Mouse (Mus musculus) kidney, embryonic 14.5 days (tissue): Measurements from ENCODE around the gene Lmln. TPM values are rescaled to one million over a fixed set of nuclear protein-coding genes. Genes with fewer than 3 reads are reported as not detected.
"Not testable (repeated sequence)": the region's sequence is repeated elsewhere in the genome, so short reads cannot be mapped to it uniquely, and the experiment has no call there.

Experiments used
- ATAC-seq: fragments of 200-750 bp; cut with Nextera tagmentation; 2 replicates; pipeline ENCODE4 v1.8.0; 2017; ENCODE audit warnings: moderate number of reproducible peaks, mild to moderate bottlenecking, moderate TSS enrichment, moderate library complexity; ENCODE audit not compliant: low FRiP score, low TSS enrichment
- H3K27ac ChIP-seq: fragments of 300-500 bp; sonication (generic); 2 replicates; pipeline ENCODE4 v1.5.1; 2014; ENCODE audit warnings: low read depth, mild to moderate bottlenecking, low read length, moderate library complexity, mixed read lengths
- H3K27me3 ChIP-seq: fragments of 300-500 bp; sonication (generic); 2 replicates; pipeline ENCODE4 v1.6.1; 2014; ENCODE audit warnings: mild to moderate bottlenecking, low read length; ENCODE audit not compliant: control insufficient read depth, insufficient read depth
- H3K36me3 ChIP-seq: fragments of 300-500 bp; sonication (generic); 2 replicates; pipeline ENCODE4 v1.6.1; 2014; ENCODE audit warnings: low read length, mixed read lengths; ENCODE audit not compliant: control insufficient read depth, insufficient read depth
- H3K4me1 ChIP-seq: fragments of 300-500 bp; sonication (generic); 2 replicates; pipeline ENCODE4 v1.6.1; 2014; ENCODE audit warnings: low read length, mixed read lengths; ENCODE audit not compliant: control insufficient read depth, insufficient read depth
- H3K4me2 ChIP-seq: fragments of 300-500 bp; sonication (generic); replicated peaks from 2 replicates; pipeline ENCODE4 v1.6.1; 2014; ENCODE audit warnings: low read depth, mild to moderate bottlenecking, low read length
- H3K4me3 ChIP-seq: fragments of 300-500 bp; sonication (generic); 2 replicates; pipeline ENCODE4 v1.5.1; 2014; ENCODE audit warnings: mild to moderate bottlenecking, low read length
- H3K9ac ChIP-seq: fragments of 300-500 bp; sonication (generic); 2 replicates; pipeline ENCODE4 v1.6.1; 2014; ENCODE audit warnings: low read depth, mild to moderate bottlenecking, low read length, moderate library complexity
- H3K9me3 ChIP-seq: fragments of 300-500 bp; sonication (generic); 2 replicates; pipeline ENCODE4 v1.6.1; 2016; ENCODE audit warnings: low read length; ENCODE audit not compliant: control insufficient read depth
- WGBS: fragments of 180-500 bp; shearing (Covaris S2); extraction: QIAGEN DNeasy Blood & Tissue Kit; methylation state at CpG from one replicate; pipeline ENCODE4 v1.1.7; 2014; 5-methylcytosine and 5-hydroxymethylcytosine counted together
- polyA plus RNA-seq: library from polyadenylated mRNA; unstranded; fragments of >200 nt; fragmentation: Nextera tagmentation; extraction: Ambion mirVana; gene quantifications from 2 replicates; pipeline ENCODE4 v1.2.1, GENCODE M21; 2014

The Lmln gene
- polyA plus RNA-seq, 1 experiment from 2014 or later: 5.0 TPM

DNA sequence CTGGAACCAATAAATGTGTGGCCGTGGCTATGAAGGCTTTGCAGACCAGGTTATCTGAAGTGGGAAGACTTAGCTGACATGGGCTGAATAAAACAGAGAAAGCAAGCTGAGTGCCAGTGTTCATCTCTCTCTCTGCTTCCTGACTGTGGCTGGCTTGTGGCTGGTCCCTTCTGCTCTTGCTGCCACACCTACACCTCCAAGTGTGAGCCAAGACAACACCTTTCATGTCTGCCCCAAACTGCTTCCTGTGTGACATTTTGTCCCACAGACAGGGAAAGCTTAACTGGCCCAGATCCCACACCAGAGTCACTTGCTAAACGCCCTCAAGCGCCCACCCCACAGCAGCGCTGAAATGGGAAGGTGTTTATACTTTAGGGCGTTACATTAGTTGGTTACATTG is 9.2 kb upstream of the Lmln start:
- Histone ChIP-seq H3K4me1 (peaks cover 4% of the 10 kb centered on the region), H3K36me3 (peaks cover 4% of the 10 kb centered on the region), H3K4me3 (no peak overlapping the region), H3K27ac (no peak overlapping the region), H3K9ac (no peak overlapping the region), H3K9me3 (no peaks in the 10 kb centered on the region), H3K4me2 (no peak overlapping the region), H3K27me3 (no peaks in the 10 kb centered on the region)
- no peak for ATAC-seq
- WGBS: 67% methylated on average over 5 of the region's 5 CpGs

DNA sequence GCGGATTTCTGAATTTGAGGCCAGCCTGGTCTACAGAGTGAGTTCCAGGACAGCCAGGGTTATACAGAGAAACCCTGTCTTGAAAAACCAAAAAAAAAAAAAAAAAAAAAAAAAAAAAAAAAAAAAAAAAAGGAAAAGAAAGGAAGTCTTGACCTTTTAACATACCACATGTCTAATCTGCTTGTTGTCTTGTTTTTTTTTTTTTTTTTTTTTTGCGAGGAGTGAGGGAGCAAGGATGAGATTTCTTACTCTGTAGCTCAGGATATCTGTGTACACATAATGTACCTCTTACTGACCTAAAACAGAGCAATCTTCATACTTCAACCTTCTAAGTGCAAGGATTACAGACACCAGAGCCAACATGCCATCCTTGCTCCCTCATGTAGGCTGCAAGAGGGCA is 7.4 kb upstream of the Lmln start:
- not testable (repeated sequence) for H3K4me2 ChIP-seq, H3K27me3 ChIP-seq, H3K9ac ChIP-seq, ATAC-seq, H3K9me3 ChIP-seq, H3K4me3 ChIP-seq, H3K27ac ChIP-seq
- 90% methylated on average over 2 of the region's 2 CpGs for WGBS
- Histone ChIP-seq H3K36me3 (peaks cover 22% of the 10 kb centered on the region), H3K4me1 (peaks cover 14% of the 10 kb centered on the region)

DNA sequence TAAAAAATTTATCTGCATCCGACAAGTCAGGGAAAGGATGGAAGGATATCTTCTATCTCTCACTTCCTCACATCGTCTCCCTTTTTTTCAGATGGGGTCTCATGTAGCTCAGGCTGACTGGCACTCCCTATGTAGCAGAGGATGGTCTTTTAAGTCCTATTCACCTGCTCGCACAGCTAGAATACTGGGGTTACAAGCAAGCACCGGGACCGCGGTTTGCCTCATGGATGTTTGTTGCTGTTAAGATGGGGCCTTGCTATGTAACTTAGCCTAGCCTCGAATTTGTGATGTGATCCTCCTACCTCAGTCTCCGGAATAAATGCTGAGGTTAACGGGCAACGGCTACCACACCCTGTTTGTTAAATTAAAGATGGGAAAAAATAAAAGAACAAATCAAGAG is 6.7 kb upstream of the Lmln start:
- H3K9ac ChIP-seq: peak overlapping the region; percentile 91; the same call in 1 of the 2 replicates
- H3K4me3 ChIP-seq: peak overlapping the region; percentile 89
- peaks cover 29% of the 10 kb centered on the region for H3K36me3 ChIP-seq
- WGBS: 26% methylated on average over 10 of the region's 10 CpGs
- no peaks in the 10 kb centered on the region for H3K27me3 ChIP-seq
- no peak overlapping the region for H3K27ac ChIP-seq
- no peaks in the 10 kb centered on the region for H3K9me3 ChIP-seq
- peak overlapping the region; percentile 48 for H3K4me2 ChIP-seq
- ATAC-seq: peak; percentile 51
- peaks cover 14% of the 10 kb centered on the region for H3K4me1 ChIP-seq

- H3K4me2 ChIP-seq: peak within 1 kb of the TSS; percentile 67
- peak within 1 kb of the TSS; percentile 91 for H3K9ac ChIP-seq
- H3K27me3 ChIP-seq: no peaks in the 10 kb centered on the region
- peak within 1 kb of the TSS; percentile 83 for H3K27ac ChIP-seq
- WGBS: under 1% methylated on average over 47 of the region's 47 CpGs
- H3K9me3 ChIP-seq: no peaks in the 10 kb centered on the region
- peaks cover 14% of the 10 kb centered on the region for H3K4me1 ChIP-seq
- peak; percentile 92 for ATAC-seq
- peaks cover 35% of the 10 kb centered on the region for H3K36me3 ChIP-seq
- H3K4me3 ChIP-seq: peak within 1 kb of the TSS; percentile 89
Observed at GRCm38 (mm10) chr16:33056095-33056785, 6.1 kb upstream of the Lmln start, which contains the start of the genes Iqcg and Rpl35a. TSS of gene Iqcg (minus strand) at chr16:33056218. TSS of gene Rpl35a (plus strand) at chr16:33056453.

GRCm38 (mm10) chr16:33056786-33057185 is 5.5 kb upstream of the Lmln start:
- ATAC-seq: 0 out of 2 replicates have a peak, but pooled peaks have one; percentile 34
- Histone ChIP-seq H3K4me1 (peaks cover 14% of the 10 kb centered on the region), H3K27ac (peak overlapping the region; percentile 83), H3K4me3 (peak overlapping the region; percentile 89), H3K9ac (peak overlapping the region; percentile 91), H3K36me3 (peaks cover 35% of the 10 kb centered on the region), H3K9me3 (no peaks in the 10 kb centered on the region), H3K4me2 (peak overlapping the region; percentile 67), H3K27me3 (no peaks in the 10 kb centered on the region)
- WGBS: under 1% methylated on average over 24 of the region's 24 CpGs

GRCm38 (mm10) chr16:33058033-33058432 is 4.3 kb upstream of the Lmln start:
- Histone ChIP-seq H3K4me2 (peak overlapping the region; percentile 67), H3K9ac (peak overlapping the region; percentile 91; the same call in 1 of the 2 replicates), H3K9me3 (no peaks in the 10 kb centered on the region), H3K27ac (no peak overlapping the region), H3K27me3 (no peaks in the 10 kb centered on the region), H3K36me3 (peaks cover 35% of the 10 kb centered on the region), H3K4me1 (peaks cover 15% of the 10 kb centered on the region), H3K4me3 (peak overlapping the region; percentile 89)
- WGBS: 91% methylated on average over 16 of the region's 16 CpGs
- ATAC-seq: no peak

- H3K27ac ChIP-seq, ATAC-seq, H3K4me2 ChIP-seq, H3K9ac ChIP-seq, H3K4me3 ChIP-seq, H3K27me3 ChIP-seq, H3K9me3 ChIP-seq: not testable (repeated sequence)
- peaks cover 21% of the 10 kb centered on the region for H3K4me1 ChIP-seq
- 91% methylated on average over 9 of the region's 9 CpGs for WGBS
- peaks cover 35% of the 10 kb centered on the region for H3K36me3 ChIP-seq
Observed at GRCm38 (mm10) chr16:33058656-33059055, 3.7 kb upstream of the Lmln start.

GRCm38 (mm10) chr16:33059471-33059870 is 2.9 kb upstream of the Lmln start:
- Histone ChIP-seq H3K27ac (no peak overlapping the region), H3K4me3 (no peak overlapping the region), H3K27me3 (no peaks in the 10 kb centered on the region), H3K9ac (no peak overlapping the region), H3K9me3 (no peaks in the 10 kb centered on the region), H3K4me2 (no peak overlapping the region), H3K4me1 (peaks cover 23% of the 10 kb centered on the region), H3K36me3 (peaks cover 35% of the 10 kb centered on the region)
- WGBS: 88% methylated on average over 1 of the region's 1 CpGs
- ATAC-seq: no peak

DNA sequence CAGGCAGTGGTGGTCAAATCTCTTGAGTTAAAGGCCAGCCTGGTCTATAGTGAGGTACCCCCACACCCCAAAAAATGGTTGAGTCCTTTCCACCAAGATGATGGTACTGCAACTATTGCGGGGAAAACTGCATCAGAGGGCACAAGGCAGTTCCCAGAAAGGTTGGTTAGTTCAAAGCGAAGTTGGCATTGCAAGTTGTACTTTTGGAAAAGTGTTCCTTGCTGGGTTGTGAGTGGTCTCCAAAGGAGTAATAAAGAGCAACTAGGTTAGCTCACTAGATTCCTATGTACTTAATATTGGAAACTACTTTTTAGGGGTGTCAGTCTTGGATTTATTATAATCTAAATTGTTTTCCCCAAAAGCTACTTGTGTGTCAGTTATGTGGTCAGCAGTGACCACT is 1.4 kb upstream of the Lmln start:
- H3K27ac ChIP-seq: no peak overlapping the region
- no peak overlapping the region for H3K4me2 ChIP-seq
- WGBS: 90% methylated on average over 2 of the region's 2 CpGs
- no peaks in the 10 kb centered on the region for H3K27me3 ChIP-seq
- no peak overlapping the region for H3K9ac ChIP-seq
- H3K36me3 ChIP-seq: peaks cover 35% of the 10 kb centered on the region
- peaks cover 23% of the 10 kb centered on the region for H3K4me1 ChIP-seq
- ATAC-seq: no peak
- H3K4me3 ChIP-seq: no peak overlapping the region
- H3K9me3 ChIP-seq: no peaks in the 10 kb centered on the region
